Mouse (Mus musculus): Measurements from ENCODE around the gene Dpagt1. TPM values are rescaled to one million over a fixed set of nuclear protein-coding genes. Genes with fewer than 3 reads are reported as not detected.
A peak's percentile ranks its signal among the peaks of the same experiment; 100 is the strongest.
"Not testable (repeated sequence)": the region's sequence is repeated elsewhere in the genome, so short reads cannot be mapped to it uniquely, and the experiment has no call there.

Gene Dpagt1
- total RNA-seq, 2 experiments from 2014 or later = 11.7 to 17.0 TPM

GRCm38 (mm10) chr9:44318076-44318825, 7.6 kb upstream of the Dpagt1 start:
- DNase-seq = no peak

- no peak for DNase-seq
Observed at GRCm38 (mm10) chr9:44318826-44319095, 7.1 kb upstream of the Dpagt1 start.

- DNase-seq = peak; percentile 49
Observed at GRCm38 (mm10) chr9:44319105-44319886, 6.5 kb upstream of the Dpagt1 start.

- peak; percentile 85 for DNase-seq
Observed at GRCm38 (mm10) chr9:44319887-44320798, 5.7 kb upstream of the Dpagt1 start, which contains the start of gene C2cd2l. Gene C2cd2l (minus strand): TSS chr9:44320285.

GRCm38 (mm10) chr9:44320799-44321133, 5.1 kb upstream of the Dpagt1 start:
- DNase-seq = no peak

GRCm38 (mm10) chr9:44323656-44324055, 2.2 kb upstream of the Dpagt1 start:
- not testable (repeated sequence) for DNase-seq

GRCm38 (mm10) chr9:44324147-44324546, 1.7 kb upstream of the Dpagt1 start:
- DNase-seq = no peak

GRCm38 (mm10) chr9:44325032-44325767, 619 bp upstream of the Dpagt1 start:
- not testable (repeated sequence) for DNase-seq

GRCm38 (mm10) chr9:44326371-44327063, 698 bp downstream of the Dpagt1 start:
- DNase-seq = peak; percentile 69

- DNase-seq = no peak
Observed at GRCm38 (mm10) chr9:44327064-44327711, 1.4 kb downstream of the Dpagt1 start.

- DNase-seq = no peak
Observed at GRCm38 (mm10) chr9:44327926-44328325, 2.1 kb downstream of the Dpagt1 start.

GRCm38 (mm10) chr9:44330736-44331135, 4.9 kb downstream of the Dpagt1 start:
- DNase-seq = no peak

- DNase-seq = no peak
Observed at GRCm38 (mm10) chr9:44332918-44333638, 7.3 kb downstream of the Dpagt1 start.

- peak; percentile 94 for DNase-seq
Observed at GRCm38 (mm10) chr9:44334396-44335330, 8.8 kb downstream of the Dpagt1 start, which contains the start of gene H2afx. Gene H2afx (plus strand): TSS chr9:44334694.

GRCm38 (mm10) chr9:44335331-44336092, 9.7 kb downstream of the Dpagt1 start:
- no peak for DNase-seq

- DNase-seq = no peak
Observed at GRCm38 (mm10) chr9:44336093-44336406, 10.2 kb downstream of the Dpagt1 start.

GRCm38 (mm10) chr9:44336513-44336912, 10.7 kb downstream of the Dpagt1 start:
- DNase-seq = not testable (repeated sequence)

- no peak for DNase-seq
Observed at GRCm38 (mm10) chr9:44336964-44337363, 11.1 kb downstream of the Dpagt1 start.
